Mouse (Mus musculus) common myeloid progenitor, adult 5-6 weeks (primary cell): ENCODE data around the gene Olfr31. TPM values are rescaled to one million over a fixed set of nuclear protein-coding genes. Genes with fewer than 3 reads are reported as not detected.
A peak's percentile ranks its signal among the peaks of the same experiment; 100 is the strongest.

Experiments used
- ATAC-seq: replicated peaks from 2 replicates; pipeline ENCODE4 v1.8.0; 2016; ENCODE audit warnings: low read depth, mild to moderate bottlenecking, moderate TSS enrichment, inconsistent platforms; ENCODE audit not compliant: poor library complexity, severe bottlenecking
- total RNA-seq: library from RNA; stranded (forward); fragments of 200-1000, 187-1606 nt; gene quantifications from 2 replicates; pipeline ENCODE4 v1.2.3, GENCODE M21; 2017

Gene Olfr31
- not detected in 2 replicates for total RNA-seq

DNA sequence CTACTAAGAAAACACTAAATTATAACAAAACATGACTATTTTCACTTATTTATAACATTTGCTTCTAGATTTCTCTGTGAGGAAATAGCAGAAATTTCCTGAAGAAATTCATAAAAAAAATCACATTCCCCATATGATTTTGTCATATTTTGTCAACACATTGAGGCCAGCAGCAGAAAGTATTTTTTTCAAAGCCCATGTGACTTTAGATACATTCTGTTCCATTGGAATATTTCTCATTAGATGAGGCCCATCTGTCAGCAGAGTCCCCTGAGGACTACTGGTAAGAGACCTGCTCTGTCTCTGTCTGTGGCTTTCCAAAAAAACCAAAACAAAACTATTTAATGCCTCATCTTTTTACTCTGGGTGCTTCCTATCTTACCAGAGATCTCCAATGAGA lies at the start of gene Olfr31:
Gene Olfr31 (plus strand): TSS at position 301 of the 400 bp plus-strand sequence.
- ATAC-seq, result no peak

DNA sequence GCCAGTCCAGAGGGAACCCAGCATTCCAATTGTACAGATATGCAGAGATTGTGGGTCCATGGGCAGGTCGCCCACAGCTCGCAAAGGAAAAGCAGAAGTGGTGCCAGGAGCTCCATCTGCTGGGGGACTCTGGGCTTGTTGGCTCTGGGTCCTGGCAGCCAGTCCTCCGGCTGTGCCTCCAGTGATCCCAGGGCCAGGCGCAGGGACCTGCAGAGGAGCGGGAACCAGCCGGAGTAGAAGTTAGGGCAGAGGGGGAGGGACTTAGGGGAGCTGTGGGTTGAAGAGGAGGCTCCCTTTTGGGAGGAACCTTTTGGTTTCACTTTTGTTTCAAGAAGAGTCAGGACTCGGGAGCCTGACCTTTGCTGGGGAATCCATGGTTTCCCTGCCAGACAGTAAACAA lies 28.2 kb upstream of the Olfr31 start:
- ATAC-seq, result peak; percentile 100

DNA sequence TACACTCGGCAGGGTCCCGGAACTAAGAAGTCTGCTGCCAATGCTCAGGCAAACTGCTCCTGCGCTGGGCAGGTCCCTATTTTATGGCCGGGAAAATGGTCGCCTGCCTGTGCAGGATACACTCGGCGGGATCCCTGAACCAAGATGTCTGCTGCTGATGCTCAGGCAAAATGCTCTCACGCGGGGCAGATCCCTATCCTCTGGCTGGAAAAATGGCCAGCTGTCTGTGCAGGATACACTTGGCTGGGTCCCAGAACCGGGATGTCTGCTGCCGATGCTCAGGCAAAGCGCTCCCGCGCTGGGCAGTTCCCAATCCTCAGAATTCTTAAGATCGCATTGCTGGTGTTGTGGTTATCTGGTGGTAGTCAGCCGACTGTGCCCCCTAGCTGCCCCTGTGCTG lies 13.7 kb upstream of the Olfr31 start:
- no peak for ATAC-seq

DNA sequence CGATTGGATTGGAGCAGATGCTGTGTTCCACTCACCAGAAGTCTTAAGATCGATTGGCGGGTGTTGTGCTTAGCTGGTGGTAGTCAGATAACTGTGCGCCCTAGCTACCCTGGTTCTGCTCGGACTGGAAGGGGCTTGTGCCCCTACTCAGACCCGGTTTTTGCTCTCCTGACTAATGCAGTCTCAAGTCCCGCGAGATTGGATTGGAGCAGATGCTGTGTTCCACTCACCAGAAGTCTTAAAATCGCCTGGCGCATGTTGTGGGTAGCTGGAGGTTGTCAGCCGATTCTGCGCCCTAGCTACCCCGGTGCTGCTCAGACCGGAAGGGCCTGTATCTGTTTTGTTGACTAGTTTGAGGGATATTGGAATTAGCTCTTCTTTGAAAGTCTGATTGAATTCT lies 13.2 kb upstream of the Olfr31 start:
- no peak for ATAC-seq

DNA sequence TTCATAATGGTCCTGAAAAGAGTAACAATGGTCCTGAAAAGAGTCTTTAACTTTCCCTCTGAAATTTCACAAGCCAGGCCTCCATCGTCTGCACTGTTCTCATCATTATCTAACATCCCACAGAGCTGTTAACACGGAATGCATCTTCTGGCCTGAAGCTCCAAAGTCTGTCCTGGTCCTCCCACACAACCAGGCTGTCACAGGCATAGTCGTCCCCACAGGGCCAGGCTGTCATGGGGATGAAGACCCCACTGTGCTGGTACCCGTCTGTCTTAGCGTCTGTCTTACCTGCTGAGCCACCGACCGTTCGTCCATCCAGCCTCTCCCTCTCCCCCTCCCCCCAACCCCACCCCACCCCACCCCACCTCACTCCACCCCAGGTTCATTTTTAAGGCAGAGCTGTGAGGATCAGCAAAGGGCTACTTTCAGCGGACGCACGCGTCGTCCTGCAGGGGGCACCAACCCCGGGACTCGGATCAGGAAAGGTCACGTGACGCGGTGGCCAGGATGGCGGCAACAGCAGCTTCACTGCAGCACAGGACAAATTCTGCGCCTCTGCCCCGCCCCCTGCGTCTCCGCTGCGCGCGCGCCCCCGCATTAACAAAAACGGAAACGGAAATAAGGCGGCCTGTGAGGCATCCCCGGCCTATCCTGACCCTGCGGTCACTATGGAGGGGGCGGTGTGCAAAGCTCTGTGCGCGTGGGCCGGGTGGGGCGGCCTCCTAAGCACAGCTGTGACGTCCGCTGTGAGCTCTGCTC lies 22.7 kb downstream of the Olfr31 start:
- peak; percentile 67 for ATAC-seq

DNA sequence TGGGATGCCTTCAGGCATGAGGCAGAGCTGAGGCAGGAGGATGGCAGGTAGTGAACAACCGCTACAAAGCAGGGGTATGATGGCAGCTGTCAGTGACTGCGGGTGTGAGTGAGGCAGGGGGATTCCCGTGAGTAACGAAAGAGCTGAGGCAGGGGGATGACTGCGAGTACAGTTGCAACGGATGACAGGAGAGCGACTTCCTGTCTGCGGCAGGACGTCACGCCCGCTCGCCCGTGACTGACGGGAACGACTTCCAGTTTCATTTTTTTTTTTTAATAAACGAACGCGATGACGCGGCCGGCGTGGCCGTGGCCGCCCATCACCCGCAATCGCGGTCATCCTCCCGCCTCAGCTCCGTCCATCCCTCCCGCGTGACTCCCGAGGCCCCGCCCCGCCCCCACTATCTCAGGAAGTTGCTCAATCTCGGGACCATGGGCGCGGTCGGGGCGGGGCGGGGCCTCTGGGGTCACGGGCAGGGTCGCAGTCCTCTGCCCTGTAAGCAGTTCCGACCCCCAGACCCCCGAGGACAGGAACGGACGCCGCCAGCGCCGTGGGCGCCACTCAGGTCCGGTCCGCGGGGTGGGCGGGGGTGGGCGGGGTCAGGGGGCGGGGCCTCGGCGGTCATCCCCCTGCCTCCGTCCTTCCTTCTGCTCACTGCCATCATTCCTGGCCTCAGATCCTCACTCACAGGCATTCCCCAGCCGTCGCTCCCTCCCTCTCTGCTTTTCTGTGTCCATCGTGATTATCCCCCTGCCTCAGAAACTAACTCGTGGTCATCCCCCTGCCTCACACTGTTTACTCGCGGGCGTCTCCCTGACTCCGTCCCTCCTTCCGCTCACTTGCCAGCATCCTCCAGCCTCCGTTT lies 23.6 kb downstream of the Olfr31 start, which contains the start of gene Il3ra:
Gene Il3ra (plus strand): TSS at position 328 of the 865 bp plus-strand sequence.
- ATAC-seq, result peak; percentile 37

DNA sequence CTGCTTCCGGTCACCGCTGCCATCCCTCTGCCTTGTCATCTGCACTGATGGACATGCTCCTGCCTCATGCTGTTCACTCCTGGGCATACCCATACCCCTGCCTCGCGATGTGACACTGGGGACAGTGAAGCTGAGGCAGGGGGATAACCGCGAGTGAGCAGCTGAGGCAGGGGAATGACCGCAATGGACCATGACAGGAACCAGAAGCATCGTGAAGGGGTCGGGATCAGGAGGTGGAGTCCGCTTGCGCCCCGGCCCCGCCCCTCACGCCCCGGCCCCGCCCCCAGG lies 24.1 kb downstream of the Olfr31 start:
- ATAC-seq, result no peak

DNA sequence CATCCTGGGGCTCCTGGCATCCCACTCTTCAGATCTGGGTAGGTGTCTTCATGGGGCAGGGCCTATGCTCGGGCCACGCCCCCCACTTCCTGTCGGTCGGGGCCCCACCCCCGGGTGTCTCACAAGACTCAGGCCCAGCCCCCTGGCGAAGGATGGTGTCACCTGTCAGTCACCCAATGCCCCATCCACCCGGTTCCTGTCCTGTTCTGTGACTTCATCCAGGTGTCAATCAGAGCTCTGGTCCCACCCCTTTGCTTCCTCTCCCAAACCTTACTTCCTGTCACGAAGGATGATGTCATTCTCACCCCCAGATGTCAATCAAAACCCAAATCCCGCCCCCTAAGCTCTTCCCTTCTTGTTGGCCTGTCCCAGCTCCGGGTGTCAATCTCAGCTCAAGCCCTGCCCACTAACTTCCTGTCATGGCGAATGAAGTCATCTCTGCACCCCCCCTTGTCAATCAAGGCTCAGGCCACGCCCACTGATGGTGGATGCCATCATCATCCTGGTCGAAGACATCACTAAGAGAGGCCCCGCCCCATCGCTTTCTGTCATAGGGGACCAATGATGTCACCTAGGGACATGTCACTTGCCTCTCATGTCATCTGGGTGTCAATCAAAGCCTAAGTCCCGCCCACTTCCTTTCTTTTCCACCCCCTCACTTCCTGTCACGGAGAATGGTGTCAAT lies 24.7 kb downstream of the Olfr31 start:
- ATAC-seq, result no peak

DNA sequence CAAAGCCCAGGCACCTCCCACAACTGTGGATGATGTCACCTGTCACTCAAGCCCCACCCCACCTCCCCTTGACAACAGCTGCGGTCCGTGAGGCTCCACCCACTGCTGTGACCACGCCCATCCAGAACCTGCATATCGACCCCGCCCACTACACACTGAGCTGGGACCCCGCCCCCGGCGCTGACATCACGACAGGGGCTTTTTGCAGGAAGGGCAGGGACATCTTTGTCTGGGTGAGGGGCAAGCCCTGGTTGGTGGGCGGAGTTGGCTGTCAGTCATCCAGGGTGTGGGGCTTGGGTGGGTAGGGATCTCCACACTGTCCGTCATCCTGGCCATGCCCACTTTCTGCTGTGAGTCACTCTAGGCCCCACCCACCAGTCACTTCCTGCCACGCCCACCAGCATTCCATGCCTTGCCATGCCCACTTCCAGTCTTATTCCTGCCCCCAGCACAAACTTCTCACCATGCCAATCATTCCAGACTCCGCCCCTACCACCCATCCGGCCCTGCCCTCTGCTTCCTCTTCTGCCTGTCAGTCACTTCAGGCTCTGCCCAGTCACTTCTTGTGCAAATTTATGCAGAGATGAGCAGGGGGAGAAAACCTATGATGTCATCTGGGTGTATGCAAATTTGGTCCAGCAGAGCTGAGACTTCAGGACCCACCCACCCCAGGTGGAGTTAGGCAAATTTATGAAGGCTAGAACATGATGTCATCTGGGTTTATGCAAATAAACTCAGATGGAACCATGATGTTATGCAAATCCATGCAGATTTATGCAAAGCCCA lies 25.4 kb downstream of the Olfr31 start:
- ATAC-seq, result peak; percentile 6; the same call in 1 of the 2 replicates

DNA sequence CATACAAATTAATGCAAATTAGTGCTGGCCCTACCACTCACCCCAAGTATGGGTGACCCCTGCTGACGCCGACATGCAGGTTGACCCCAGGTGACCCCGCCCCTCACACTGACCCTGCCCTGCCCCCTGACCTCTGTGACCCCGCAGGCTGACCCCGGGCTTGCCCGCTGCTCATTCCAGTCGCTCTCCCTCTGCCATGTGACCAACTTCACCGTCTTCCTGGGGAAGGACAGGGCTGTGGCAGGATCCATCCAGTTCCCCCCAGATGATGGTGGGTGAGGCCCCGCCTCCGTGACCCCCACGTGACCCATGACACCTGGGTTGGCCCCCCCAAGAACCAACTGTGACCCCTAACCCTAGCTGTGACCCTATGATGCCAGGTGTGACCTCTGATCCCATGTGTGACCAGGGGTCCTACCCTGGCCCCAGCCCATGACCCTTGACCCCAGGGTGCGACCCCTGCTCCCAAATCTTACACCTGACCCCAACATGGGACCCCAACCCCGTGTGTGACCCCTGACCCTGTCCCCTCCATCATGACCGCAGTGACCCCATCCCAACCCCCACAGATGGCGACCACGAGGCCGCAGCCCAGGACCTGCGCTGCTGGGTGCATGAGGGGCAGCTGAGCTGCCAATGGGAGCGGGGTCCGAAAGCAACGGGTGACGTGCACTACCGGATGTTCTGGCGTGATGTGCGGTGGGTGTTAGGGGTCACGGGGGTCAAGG lies 26.2 kb downstream of the Olfr31 start:
- ATAC-seq, result no peak

DNA sequence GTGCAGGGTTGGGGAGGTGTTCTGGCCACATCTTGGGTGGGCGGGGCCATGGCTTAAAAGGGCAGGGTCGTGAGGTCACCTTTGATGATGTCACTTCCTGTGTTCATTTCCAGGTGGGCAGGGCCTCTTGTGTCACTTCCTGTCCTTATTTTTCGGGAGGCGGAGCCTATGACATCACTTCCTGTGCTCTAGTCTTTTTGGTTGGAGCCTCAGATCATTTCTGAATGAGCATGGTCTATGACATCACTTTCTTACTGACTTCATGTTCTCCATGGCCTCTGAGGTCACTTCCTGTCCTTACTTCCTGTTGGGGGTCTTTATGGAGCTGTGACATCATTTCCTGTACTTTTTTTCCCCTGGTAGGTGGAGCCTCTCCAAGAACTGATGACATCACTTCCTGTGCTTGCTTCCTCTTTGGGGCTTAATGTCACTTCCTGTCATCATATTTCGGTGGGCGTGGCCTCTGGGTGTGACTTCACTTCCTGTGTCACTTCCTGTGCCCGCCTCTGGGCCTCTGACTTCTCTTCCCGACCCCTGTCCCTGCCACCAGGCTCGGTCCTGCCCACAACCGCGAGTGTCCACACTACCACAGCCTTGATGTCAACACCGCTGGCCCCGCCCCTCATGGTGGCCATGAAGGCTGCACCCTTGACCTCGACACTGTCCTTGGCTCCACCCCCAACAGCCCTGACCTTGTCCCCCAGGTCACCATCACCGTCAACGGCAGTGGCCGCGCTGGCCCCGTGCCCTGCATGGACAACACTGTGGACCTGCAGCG lies 27.0 kb downstream of the Olfr31 start:
- 0 out of 2 replicates have a peak, but pooled peaks have one; percentile 2 for ATAC-seq

DNA sequence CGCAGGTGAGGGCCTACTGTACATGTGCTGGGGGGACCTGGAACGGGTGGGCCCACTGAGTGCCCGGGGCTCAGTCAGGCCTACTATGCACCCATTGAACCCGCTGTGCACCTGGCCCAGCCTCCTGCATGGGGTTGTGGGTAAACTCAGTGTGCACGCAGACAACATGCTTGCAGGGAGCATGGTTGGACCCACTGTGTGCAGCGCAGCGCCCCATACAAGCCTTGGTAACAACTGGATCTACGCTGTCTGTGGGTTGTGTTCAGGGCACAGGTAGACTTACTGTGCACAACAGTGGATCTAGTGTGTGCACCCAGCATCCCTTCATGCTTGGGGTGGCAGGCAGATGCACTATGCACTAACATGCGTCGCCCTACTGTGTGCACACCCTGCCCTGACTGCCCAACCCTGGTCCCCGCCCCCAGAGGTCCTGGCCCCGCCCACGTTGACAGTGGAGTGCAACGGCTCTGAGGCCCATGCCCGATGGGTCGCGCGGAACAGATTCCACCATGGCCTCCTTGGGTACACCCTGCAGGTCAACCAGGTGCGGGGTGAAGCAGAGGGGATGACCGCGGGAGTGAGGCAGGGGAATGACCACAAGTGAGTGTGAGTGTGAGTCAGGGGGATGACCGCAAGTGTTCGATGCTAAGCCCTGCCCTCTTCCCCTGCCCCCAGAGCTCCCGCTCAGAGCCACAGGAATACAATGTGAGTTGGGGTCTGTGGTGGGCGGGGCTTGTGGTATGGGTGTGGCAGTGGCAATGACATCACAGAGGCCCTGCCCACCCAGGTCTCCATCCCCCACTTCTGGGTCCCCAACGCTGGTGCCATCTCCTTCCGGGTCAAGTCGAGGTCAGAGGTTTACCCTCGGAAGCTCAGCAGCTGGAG lies 27.9 kb downstream of the Olfr31 start:
- ATAC-seq, result no peak

DNA sequence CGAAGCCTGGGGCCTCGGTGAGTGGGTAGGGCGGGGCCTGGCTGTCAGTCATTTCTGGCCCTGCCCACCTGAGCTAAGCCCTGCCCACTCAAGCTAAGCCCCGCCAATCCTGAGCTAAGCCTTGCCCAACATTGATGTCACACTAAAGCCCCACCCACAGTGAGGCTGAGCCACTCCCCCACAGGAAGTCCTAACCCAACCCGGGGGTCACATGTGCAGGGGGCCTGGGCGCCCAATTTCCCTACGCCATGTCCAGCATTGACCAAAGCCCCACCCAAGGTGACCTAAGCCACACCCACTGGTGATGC lies 28.5 kb downstream of the Olfr31 start:
- no peak for ATAC-seq

DNA sequence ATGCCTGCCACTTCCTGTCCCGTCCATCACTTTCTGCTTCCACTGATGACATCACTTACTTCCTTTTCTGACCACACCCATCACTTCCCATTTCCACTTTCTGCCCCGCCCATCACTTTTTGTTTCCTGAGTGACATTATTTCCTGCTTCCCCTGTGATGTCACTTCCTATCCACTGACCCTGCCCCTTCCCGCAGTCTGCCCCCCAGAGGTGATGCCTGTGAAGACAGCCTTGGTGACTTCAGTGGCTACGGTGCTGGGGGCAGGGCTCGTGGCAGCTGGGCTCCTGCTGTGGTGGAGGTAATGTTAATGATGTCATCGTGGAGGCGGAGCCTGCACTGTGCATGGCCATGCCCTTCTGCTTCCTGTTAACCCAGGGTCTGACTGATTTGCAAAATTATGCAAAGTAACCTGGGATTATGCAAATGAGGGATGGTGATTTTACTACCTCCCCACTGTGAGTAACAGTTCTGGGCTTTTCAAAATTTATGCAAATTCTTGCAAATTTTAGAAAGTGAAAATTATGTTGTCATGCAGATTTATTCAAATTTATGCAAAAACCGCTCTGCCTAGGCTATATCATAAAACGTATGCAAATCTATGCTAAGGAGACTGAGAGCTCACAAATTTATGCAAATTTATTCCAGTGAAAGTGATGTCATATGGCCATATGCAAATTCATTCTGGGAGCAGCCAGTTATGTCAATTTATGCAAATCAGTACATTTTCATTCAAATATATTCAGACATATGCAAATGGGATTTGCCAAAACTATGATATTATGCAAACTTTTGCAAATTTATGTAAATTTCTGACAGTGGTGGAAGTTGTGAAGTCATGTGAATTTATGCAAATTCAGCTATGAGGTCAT lies 29.3 kb downstream of the Olfr31 start:
- no peak for ATAC-seq

DNA sequence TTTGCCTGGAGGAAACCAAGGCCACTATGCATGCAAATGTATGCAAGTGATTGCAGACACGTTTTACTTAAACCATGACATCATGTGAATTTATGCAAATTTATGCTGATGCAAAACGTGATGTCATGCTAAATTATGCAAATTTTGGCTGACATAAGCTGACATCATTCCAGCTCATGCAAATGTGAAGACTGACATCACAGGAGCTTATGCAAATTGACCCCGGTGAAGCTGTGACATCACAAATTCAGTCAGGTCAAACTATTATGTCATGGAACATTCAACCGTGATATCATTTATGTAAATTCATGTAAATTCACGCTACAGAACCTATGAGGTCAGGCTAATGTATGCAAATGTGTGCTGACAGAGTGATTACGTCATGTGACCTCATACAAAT lies 30.0 kb downstream of the Olfr31 start:
- no peak for ATAC-seq

DNA sequence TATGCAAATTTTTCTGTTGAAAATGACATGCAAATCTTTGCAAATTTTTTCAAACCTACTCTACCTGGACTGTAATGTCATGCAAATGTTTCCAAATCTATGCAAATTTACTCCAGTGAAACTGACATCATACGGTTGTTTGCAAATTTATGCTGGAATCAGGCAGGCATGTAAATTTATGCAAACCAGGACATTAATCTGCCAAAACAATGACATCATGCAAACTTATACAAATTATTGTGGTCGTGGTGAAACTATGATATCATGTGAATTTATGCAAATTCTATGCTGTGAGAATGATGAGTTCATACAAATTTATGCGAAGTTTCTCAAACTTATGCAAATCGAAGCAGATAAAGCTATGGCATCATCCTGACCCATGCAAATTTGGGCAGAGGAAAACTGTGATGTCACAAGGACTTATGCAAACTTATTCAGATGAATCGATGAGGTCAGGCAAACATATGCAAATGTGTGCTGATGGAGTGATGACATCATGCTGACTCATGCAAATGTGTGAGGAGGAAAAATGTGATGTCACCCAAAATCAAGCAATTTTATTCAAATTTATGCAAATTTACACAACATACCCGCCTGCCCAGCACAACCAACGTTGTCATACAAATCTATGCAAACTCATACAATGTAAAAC lies 30.6 kb downstream of the Olfr31 start:
- ATAC-seq, result no peak
